Mouse (Mus musculus): ENCODE results near the gene Ttl. TPM values are rescaled to one million over a fixed set of nuclear protein-coding genes. Genes with fewer than 3 reads are reported as not detected.

Gene Ttl
- polyA plus RNA-seq (2012; rRNA removed) = 6.4 and 6.7 TPM in 2 replicates

GRCm38 (mm10) chr2:129065437-129066282 lies at the start of gene Ttl:
Ttl (plus strand) TSS chr2:129065942.
- Histone ChIP-seq H3K36me3 (ENCODE audit: control insufficient read depth, insufficient read depth, low read length) (no peaks in the 10 kb centered on the region), H3K27me3 (ENCODE audit: control insufficient read depth, insufficient read depth, low read length) (no peaks in the 10 kb centered on the region), H3K27ac (ENCODE audit: control insufficient read depth, insufficient read depth, low read length) (no peak within 1 kb of the TSS), H3K4me1 (replicated peaks; ENCODE audit: control insufficient read depth, insufficient read depth, low read length) (peaks cover 6% of the 10 kb centered on the region), H3K4me3 (ENCODE audit: control insufficient read depth, insufficient read depth, low read length) (peak within 1 kb of the TSS; percentile 92)
- WGBS = 7% methylated on average over 61 of the region's 62 CpGs
- peak; percentile 79 for DNase-seq
- peak; percentile 56 for TF ChIP-seq POLR2A (IDR thresholded peaks at IDR 0.05; ENCODE audit: control insufficient read depth, extremely low read depth, insufficient read depth, low read length, poor library complexity)
- no peak for TF ChIP-seq CTCF (IDR thresholded peaks at IDR 0.05; ENCODE audit: borderline replicate concordance, control insufficient read depth, extremely low read depth, insufficient read depth, low read length, poor library complexity)

- Histone ChIP-seq H3K27ac (ENCODE audit: control insufficient read depth, insufficient read depth, low read length) (no peak overlapping the region), H3K36me3 (ENCODE audit: control insufficient read depth, insufficient read depth, low read length) (0 out of 2 replicates have a peak, but pooled peaks cover 5% of the 10 kb centered on the region), H3K4me1 (replicated peaks; ENCODE audit: control insufficient read depth, insufficient read depth, low read length) (no peaks in the 10 kb centered on the region), H3K27me3 (ENCODE audit: control insufficient read depth, insufficient read depth, low read length) (no peaks in the 10 kb centered on the region), H3K4me3 (ENCODE audit: control insufficient read depth, insufficient read depth, low read length) (no peak overlapping the region)
- no peak for DNase-seq
- 95% methylated on average over 2 of the region's 2 CpGs for WGBS
- TF ChIP-seq CTCF (IDR thresholded peaks at IDR 0.05; ENCODE audit: borderline replicate concordance, control insufficient read depth, extremely low read depth, insufficient read depth, low read length, poor library complexity) (no peak), POLR2A (IDR thresholded peaks at IDR 0.05; ENCODE audit: control insufficient read depth, extremely low read depth, insufficient read depth, low read length, poor library complexity) (no peak)
Observed at GRCm38 (mm10) chr2:129020106-129020505, 45.6 kb upstream of the Ttl start.

- TF ChIP-seq POLR2A (IDR thresholded peaks at IDR 0.05; ENCODE audit: control insufficient read depth, extremely low read depth, insufficient read depth, low read length, poor library complexity) (no peak), CTCF (IDR thresholded peaks at IDR 0.05; ENCODE audit: borderline replicate concordance, control insufficient read depth, extremely low read depth, insufficient read depth, low read length, poor library complexity) (no peak)
- Histone ChIP-seq H3K36me3 (ENCODE audit: control insufficient read depth, insufficient read depth, low read length) (no peaks in the 10 kb centered on the region), H3K4me3 (ENCODE audit: control insufficient read depth, insufficient read depth, low read length) (no peak overlapping the region), H3K4me1 (replicated peaks; ENCODE audit: control insufficient read depth, insufficient read depth, low read length) (no peaks in the 10 kb centered on the region), H3K27me3 (ENCODE audit: control insufficient read depth, insufficient read depth, low read length) (no peaks in the 10 kb centered on the region), H3K27ac (ENCODE audit: control insufficient read depth, insufficient read depth, low read length) (no peak overlapping the region)
- no peak for DNase-seq
- WGBS = 87% methylated on average over 9 of the region's 9 CpGs
Observed at GRCm38 (mm10) chr2:129024820-129025219, 40.9 kb upstream of the Ttl start.

GRCm38 (mm10) chr2:129035381-129035780 lies 30.4 kb upstream of the Ttl start:
- no peak for TF ChIP-seq CTCF (IDR thresholded peaks at IDR 0.05; ENCODE audit: borderline replicate concordance, control insufficient read depth, extremely low read depth, insufficient read depth, low read length, poor library complexity)
- no peak for TF ChIP-seq POLR2A (IDR thresholded peaks at IDR 0.05; ENCODE audit: control insufficient read depth, extremely low read depth, insufficient read depth, low read length, poor library complexity)
- H3K36me3 ChIP-seq (ENCODE audit: control insufficient read depth, insufficient read depth, low read length) = no peaks in the 10 kb centered on the region
- H3K27me3 ChIP-seq (ENCODE audit: control insufficient read depth, insufficient read depth, low read length) = no peaks in the 10 kb centered on the region
- no peak overlapping the region for H3K4me3 ChIP-seq (ENCODE audit: control insufficient read depth, insufficient read depth, low read length)
- DNase-seq = no peak
- H3K27ac ChIP-seq (ENCODE audit: control insufficient read depth, insufficient read depth, low read length) = no peak overlapping the region
- H3K4me1 ChIP-seq (replicated peaks; ENCODE audit: control insufficient read depth, insufficient read depth, low read length) = peaks cover 15% of the 10 kb centered on the region
- 95% methylated on average over 5 of the region's 5 CpGs for WGBS

- peaks cover 20% of the 10 kb centered on the region for H3K4me1 ChIP-seq (replicated peaks; ENCODE audit: control insufficient read depth, insufficient read depth, low read length)
- no peaks in the 10 kb centered on the region for H3K27me3 ChIP-seq (ENCODE audit: control insufficient read depth, insufficient read depth, low read length)
- no peaks in the 10 kb centered on the region for H3K36me3 ChIP-seq (ENCODE audit: control insufficient read depth, insufficient read depth, low read length)
- TF ChIP-seq POLR2A (IDR thresholded peaks at IDR 0.05; ENCODE audit: control insufficient read depth, extremely low read depth, insufficient read depth, low read length, poor library complexity) = no peak
- TF ChIP-seq CTCF (IDR thresholded peaks at IDR 0.05; ENCODE audit: borderline replicate concordance, control insufficient read depth, extremely low read depth, insufficient read depth, low read length, poor library complexity) = no peak
- 32% methylated on average over 15 of the region's 15 CpGs for WGBS
- no peak overlapping the region for H3K27ac ChIP-seq (ENCODE audit: control insufficient read depth, insufficient read depth, low read length)
- no peak for DNase-seq
- peak overlapping the region; percentile 32 for H3K4me3 ChIP-seq (ENCODE audit: control insufficient read depth, insufficient read depth, low read length)
Observed at GRCm38 (mm10) chr2:129038426-129038936, 27.3 kb upstream of the Ttl start.

- H3K27ac ChIP-seq (ENCODE audit: control insufficient read depth, insufficient read depth, low read length) = no peak overlapping the region
- peak; percentile 56 for DNase-seq
Observed at GRCm38 (mm10) chr2:129038937-129039631, 26.7 kb upstream of the Ttl start.

More at GRCm38 (mm10) chr2:129038937-129039631, 26.7 kb upstream of the Ttl start:
- Histone ChIP-seq H3K36me3 (ENCODE audit: control insufficient read depth, insufficient read depth, low read length) (no peaks in the 10 kb centered on the region), H3K27me3 (ENCODE audit: control insufficient read depth, insufficient read depth, low read length) (no peaks in the 10 kb centered on the region), H3K4me3 (ENCODE audit: control insufficient read depth, insufficient read depth, low read length) (peak overlapping the region; percentile 32), H3K4me1 (replicated peaks; ENCODE audit: control insufficient read depth, insufficient read depth, low read length) (peaks cover 20% of the 10 kb centered on the region)
- TF ChIP-seq POLR2A (IDR thresholded peaks at IDR 0.05; ENCODE audit: control insufficient read depth, extremely low read depth, insufficient read depth, low read length, poor library complexity) = no peak
- TF ChIP-seq CTCF (IDR thresholded peaks at IDR 0.05; ENCODE audit: borderline replicate concordance, control insufficient read depth, extremely low read depth, insufficient read depth, low read length, poor library complexity) = no peak
- 9% methylated on average over 62 of the region's 62 CpGs for WGBS
